Mouse (Mus musculus) hindbrain, embryonic 11.5 days (tissue): ENCODE measurements at regions not wholly inside any gene's neighbourhood (a gene's known extent, or its start where the extent isn't known, plus 50 kb on each side); places are given as distances from the start of the nearest gene placed in this dataset.
"Not testable (repeated sequence)": the region's sequence is repeated elsewhere in the genome, so short reads cannot be mapped to it uniquely, and the experiment has no call there.

Experiments used
- ATAC-seq: fragments of 200-750 bp; cut with Nextera tagmentation; 2 replicates; pipeline ENCODE4 v1.8.0; 2017; ENCODE audit warnings: mild to moderate bottlenecking, moderate TSS enrichment, moderate library complexity; ENCODE audit not compliant: low FRiP score
- DNase-seq: peaks from one replicate; pipeline ENCODE4 v3.0.0-alpha.2; 2015; ENCODE audit warnings: low spot score
- H3K27ac ChIP-seq: fragments of 300-500 bp; sonication (generic); 2 replicates; pipeline ENCODE4 v1.5.1; 2014; ENCODE audit warnings: mild to moderate bottlenecking, low read depth, low read length
- H3K27me3 ChIP-seq: fragments of 300-500 bp; sonication (generic); 2 replicates; pipeline ENCODE4 v1.6.1; 2014; ENCODE audit warnings: mild to moderate bottlenecking, low read length, moderate library complexity, mixed read lengths; ENCODE audit not compliant: control insufficient read depth, insufficient read depth
- H3K36me3 ChIP-seq: fragments of 300-500 bp; sonication (generic); 2 replicates; pipeline ENCODE4 v1.6.1; 2014; ENCODE audit warnings: mild to moderate bottlenecking, low read length, moderate library complexity, mixed read lengths; ENCODE audit not compliant: control insufficient read depth, insufficient read depth
- H3K4me1 ChIP-seq: fragments of 300-500 bp; sonication (generic); replicated peaks from 2 replicates; pipeline ENCODE4 v1.6.1; 2014; ENCODE audit warnings: low read length, mixed read lengths; ENCODE audit not compliant: control insufficient read depth, insufficient read depth
- H3K4me2 ChIP-seq: fragments of 300-500 bp; sonication (generic); replicated peaks from 2 replicates; pipeline ENCODE4 v1.6.1; 2014; ENCODE audit warnings: mild to moderate bottlenecking, low read depth, low read length
- H3K4me3 ChIP-seq: fragments of 300-500 bp; sonication (generic); 2 replicates; pipeline ENCODE4 v1.5.1; 2014; ENCODE audit warnings: low read depth, low read length
- H3K9ac ChIP-seq: fragments of 300-500 bp; sonication (generic); 2 replicates; pipeline ENCODE4 v1.6.1; 2014; ENCODE audit warnings: low read depth, low read length
- H3K9me3 ChIP-seq: fragments of 300-500 bp; sonication (generic); 2 replicates; pipeline ENCODE4 v1.6.1; 2016; ENCODE audit warnings: low read length; ENCODE audit not compliant: control insufficient read depth
- WGBS: fragments of 180-500 bp; shearing (Covaris S2); extraction: QIAGEN DNeasy Blood & Tissue Kit; methylation state at CpG from one replicate; pipeline ENCODE4 v1.1.7; 2014; 5-methylcytosine and 5-hydroxymethylcytosine counted together

- Histone ChIP-seq H3K4me3 (no peak overlapping the region), H3K4me1 (no peaks in the 10 kb centered on the region), H3K9me3 (no peaks in the 10 kb centered on the region), H3K9ac (no peak overlapping the region), H3K27ac (no peak overlapping the region), H3K36me3 (no peaks in the 10 kb centered on the region), H3K27me3 (no peaks in the 10 kb centered on the region), H3K4me2 (no peak overlapping the region)
- no peak for DNase-seq
- ATAC-seq = no peak
Measured at GRCm38 (mm10) chr4:10402928-10403327, 471.4 kb upstream of the 2610301B20Rik start.

GRCm38 (mm10) chr4:10404438-10404837 lies 469.9 kb upstream of the 2610301B20Rik start:
- 68% methylated on average over 5 of the region's 5 CpGs for WGBS
- DNase-seq (no peak), ATAC-seq (no peak)
- Histone ChIP-seq H3K36me3 (no peaks in the 10 kb centered on the region), H3K4me1 (no peaks in the 10 kb centered on the region), H3K27me3 (no peaks in the 10 kb centered on the region), H3K4me2 (no peak overlapping the region), H3K4me3 (no peak overlapping the region), H3K9ac (no peak overlapping the region), H3K27ac (no peak overlapping the region), H3K9me3 (no peaks in the 10 kb centered on the region)

- no peak for DNase-seq
- Histone ChIP-seq H3K27ac (no peak overlapping the region), H3K4me1 (no peaks in the 10 kb centered on the region), H3K4me2 (no peak overlapping the region), H3K27me3 (no peaks in the 10 kb centered on the region), H3K9ac (no peak overlapping the region), H3K4me3 (no peak overlapping the region), H3K9me3 (no peaks in the 10 kb centered on the region), H3K36me3 (no peaks in the 10 kb centered on the region)
- no peak for ATAC-seq
- WGBS = 67% methylated on average over 2 of the region's 2 CpGs
Measured at GRCm38 (mm10) chr4:10405102-10405501, 469.2 kb upstream of the 2610301B20Rik start.

- no peak overlapping the region for H3K4me3 ChIP-seq
- DNase-seq (no peak), ATAC-seq (no peak)
- H3K27ac ChIP-seq = no peak overlapping the region
- H3K9me3 ChIP-seq = no peaks in the 10 kb centered on the region
- H3K36me3 ChIP-seq = no peaks in the 10 kb centered on the region
- no peak overlapping the region for H3K9ac ChIP-seq
- no peaks in the 10 kb centered on the region for H3K27me3 ChIP-seq
- no peaks in the 10 kb centered on the region for H3K4me1 ChIP-seq
- no peak overlapping the region for H3K4me2 ChIP-seq
Measured at GRCm38 (mm10) chr4:10414274-10414673, 460.0 kb upstream of the 2610301B20Rik start.

- H3K27me3 ChIP-seq = no peaks in the 10 kb centered on the region
- no peak overlapping the region for H3K27ac ChIP-seq
- ATAC-seq = no peak
- DNase-seq = no peak
- 62% methylated on average over 1 of the region's 1 CpGs for WGBS
- H3K36me3 ChIP-seq = no peaks in the 10 kb centered on the region
- H3K4me2 ChIP-seq = no peak overlapping the region
- no peaks in the 10 kb centered on the region for H3K4me1 ChIP-seq
- no peak overlapping the region for H3K4me3 ChIP-seq
- no peak overlapping the region for H3K9ac ChIP-seq
- H3K9me3 ChIP-seq = no peaks in the 10 kb centered on the region
Measured at GRCm38 (mm10) chr4:10421354-10421753, 452.9 kb upstream of the 2610301B20Rik start.

- Histone ChIP-seq H3K27ac (no peak overlapping the region), H3K4me1 (no peaks in the 10 kb centered on the region), H3K4me2 (no peak overlapping the region), H3K9ac (no peak overlapping the region), H3K36me3 (no peaks in the 10 kb centered on the region), H3K9me3 (no peaks in the 10 kb centered on the region), H3K4me3 (no peak overlapping the region), H3K27me3 (no peaks in the 10 kb centered on the region)
- ATAC-seq = no peak
- no peak for DNase-seq
- 93% methylated on average over 4 of the region's 4 CpGs for WGBS
Measured at GRCm38 (mm10) chr4:10434438-10434837, 439.9 kb upstream of the 2610301B20Rik start.

- not testable (repeated sequence) for ATAC-seq, H3K4me2 ChIP-seq, H3K27ac ChIP-seq, H3K4me3 ChIP-seq, H3K9ac ChIP-seq, H3K4me1 ChIP-seq, H3K27me3 ChIP-seq, H3K36me3 ChIP-seq, H3K9me3 ChIP-seq, DNase-seq
Measured at GRCm38 (mm10) chr4:10439921-10440320, 434.4 kb upstream of the 2610301B20Rik start.

- no peak overlapping the region for H3K27ac ChIP-seq
- no peaks in the 10 kb centered on the region for H3K9me3 ChIP-seq
- no peak overlapping the region for H3K4me3 ChIP-seq
- ATAC-seq = no peak
- WGBS = 19% methylated on average over 1 of the region's 1 CpGs
- DNase-seq = no peak
- H3K36me3 ChIP-seq = no peaks in the 10 kb centered on the region
- no peak overlapping the region for H3K9ac ChIP-seq
- H3K4me1 ChIP-seq = no peaks in the 10 kb centered on the region
- H3K4me2 ChIP-seq = no peak overlapping the region
- H3K27me3 ChIP-seq = no peaks in the 10 kb centered on the region
Measured at GRCm38 (mm10) chr4:10459603-10460002, 414.7 kb upstream of the 2610301B20Rik start.

GRCm38 (mm10) chr4:10480936-10481335 lies 393.4 kb upstream of the 2610301B20Rik start:
- no peaks in the 10 kb centered on the region for H3K9me3 ChIP-seq
- H3K4me3 ChIP-seq = no peak overlapping the region
- DNase-seq (no peak), ATAC-seq (no peak)
- H3K27me3 ChIP-seq = no peaks in the 10 kb centered on the region
- no peak overlapping the region for H3K9ac ChIP-seq
- H3K36me3 ChIP-seq = no peaks in the 10 kb centered on the region
- no peaks in the 10 kb centered on the region for H3K4me1 ChIP-seq
- H3K4me2 ChIP-seq = no peak overlapping the region
- 77% methylated on average over 1 of the region's 1 CpGs for WGBS
- no peak overlapping the region for H3K27ac ChIP-seq
